Mouse (Mus musculus) lung, postnatal 0 days (tissue): ENCODE results near the gene Abca2.

Experiments used
- CTCF ChIP-seq: IDR thresholded peaks from 2 replicates; pipeline ENCODE4 v1.5.1; 2016; ENCODE audit warnings: antibody characterized with exemption, mild to moderate bottlenecking
- EP300 ChIP-seq: IDR thresholded peaks from 2 replicates; pipeline ENCODE4 v1.6.1; 2016; ENCODE audit warnings: antibody characterized with exemption, mild to moderate bottlenecking, control low read depth

DNA sequence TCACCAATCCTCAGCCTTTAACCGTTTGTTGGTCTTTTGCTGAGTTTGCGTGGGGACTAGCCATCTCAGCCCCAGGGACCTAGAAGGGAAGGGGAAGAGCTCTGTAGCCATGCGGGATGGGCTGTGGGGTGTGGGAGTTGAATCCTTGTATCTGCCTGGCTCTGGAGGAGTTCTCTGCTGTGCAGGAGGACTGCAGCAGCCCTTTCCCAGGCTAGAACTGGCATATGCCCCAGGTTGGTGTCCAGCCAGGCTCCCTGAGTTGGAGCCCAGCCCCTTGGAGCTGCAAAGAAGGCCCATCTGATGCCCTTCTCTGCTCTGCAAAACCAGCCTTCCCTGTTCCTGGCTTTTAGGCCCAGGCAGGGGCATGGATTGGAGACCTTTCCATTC is 31.9 kb upstream of the Abca2 start:
- TF ChIP-seq CTCF (no peak), EP300 (no peak)
